In genomic region chr14:25710681-25711080, GRCm38 (mm10) we compare ENCODE assay signal across 11 mouse cellular contexts. TPM values are rescaled to one million over a fixed set of nuclear protein-coding genes. Genes with fewer than 3 reads are reported as not detected.
A peak's percentile ranks its signal among the peaks of the same experiment; 100 is the strongest.
DNase-seq lines count a peak whose midpoint lies in the region; ATAC-seq and TF ChIP-seq lines count a peak whose summit lies in the region.
"Had no signal": no experiment of that assay in that cellular context is flagged by ENCODE, and none has a peak within 500 bp of the region (broad histone marks: within the 10 kb centered on the region; RNA-seq: fewer than 3 reads in every experiment).

No protein-coding gene starts in this region.

- 26% methylated on average over 4 of the region's 4 CpGs for WGBS in heart, embryonic 16.5 days
- WGBS in lung, postnatal 0 days: 63% methylated on average over 4 of the region's 4 CpGs
- WGBS in limb, embryonic 15.5 days: 55% methylated on average over 4 of the region's 4 CpGs
- WGBS in stomach, postnatal 0 days: 60% methylated on average over 4 of the region's 4 CpGs

- peaks cover 48% of the 10 kb centered on the region for H3K4me1 ChIP-seq in heart, embryonic 16.5 days (ENCODE audit: control insufficient read depth, insufficient read depth, low read length)
- H3K4me1 ChIP-seq in lung, postnatal 0 days (ENCODE audit: insufficient read depth, low read depth, low read length): peaks cover 11% of the 10 kb centered on the region; the same call in 1 of the 2 replicates
- H3K4me1 ChIP-seq in limb, embryonic 15.5 days: peaks cover 44% of the 10 kb centered on the region
- H3K4me1 ChIP-seq in stomach, postnatal 0 days (replicated peaks; ENCODE audit: control insufficient read depth, insufficient read depth): peaks cover 12% of the 10 kb centered on the region

- peak; percentile 23; the same call in 1 of the 2 replicates for TF ChIP-seq CTCF in lung, postnatal 0 days (IDR thresholded peaks at IDR 0.05)
- no peak for TF ChIP-seq CTCF in stomach, postnatal 0 days (IDR thresholded peaks at IDR 0.05; ENCODE audit: low read depth)

- no peak for DNase-seq in heart, postnatal 4 days
- no peak for DNase-seq in lung, postnatal 0 days (ENCODE audit: low spot score)
- DNase-seq in lung, postnatal 10 days: no peak
- DNase-seq in stomach, postnatal 0 days (ENCODE audit: low spot score): no peak
- DNase-seq in ovary, adult 18-20 months (ENCODE audit: low spot score): no peak
- DNase-seq in layer of hippocampus, postnatal 10 days (ENCODE audit: low spot score in 2 of 2): no peak
- DNase-seq: cerebellum, adult 18-20 months; kidney, adult 2 months had no signal

- no peak overlapping the region for H3K4me3 ChIP-seq in heart, embryonic 16.5 days (ENCODE audit: low read length)
- H3K4me3 ChIP-seq in lung, postnatal 0 days (ENCODE audit: low read depth, low read length): no peak overlapping the region
- H3K4me3 ChIP-seq in limb, embryonic 15.5 days: no peak overlapping the region
- no peak overlapping the region for H3K4me3 ChIP-seq in stomach, postnatal 0 days (ENCODE audit: low read depth, low read length)
- H3K4me3 ChIP-seq: megakaryocyte, embryonic 14.5 days had no signal

- no peak for TF ChIP-seq EP300 in lung, postnatal 0 days (IDR thresholded peaks at IDR 0.05)
- TF ChIP-seq EP300 in stomach, postnatal 0 days (optimal IDR thresholded peaks at IDR 0.05): no peak

- H3K9me3 ChIP-seq in heart, embryonic 16.5 days (replicated peaks; ENCODE audit: control insufficient read depth, low read length): no peaks in the 10 kb centered on the region
- no peaks in the 10 kb centered on the region for H3K9me3 ChIP-seq in lung, postnatal 0 days (ENCODE audit: low read length)
- H3K9me3 ChIP-seq in limb, embryonic 15.5 days: no peaks in the 10 kb centered on the region
- no peaks in the 10 kb centered on the region for H3K9me3 ChIP-seq in stomach, postnatal 0 days (ENCODE audit: control insufficient read depth, low read length)
- H3K9me3 ChIP-seq: megakaryocyte, embryonic 14.5 days had no signal

- no peaks in the 10 kb centered on the region for H3K27me3 ChIP-seq in heart, embryonic 16.5 days (ENCODE audit: control insufficient read depth, insufficient read depth, low read length)
- H3K27me3 ChIP-seq in lung, postnatal 0 days (replicated peaks; ENCODE audit: insufficient read depth, low read length): no peaks in the 10 kb centered on the region
- no peaks in the 10 kb centered on the region for H3K27me3 ChIP-seq in limb, embryonic 15.5 days
- H3K27me3 ChIP-seq in stomach, postnatal 0 days (ENCODE audit: control insufficient read depth, insufficient read depth, low read length): no peaks in the 10 kb centered on the region

- H3K36me3 ChIP-seq in heart, embryonic 16.5 days (ENCODE audit: control insufficient read depth, insufficient read depth): peaks cover 10% of the 10 kb centered on the region; the same call in 1 of the 2 replicates
- 0 out of 2 replicates have a peak, but pooled peaks cover 3% of the 10 kb centered on the region for H3K36me3 ChIP-seq in lung, postnatal 0 days (ENCODE audit: insufficient read depth, low read length)
- peaks cover 13% of the 10 kb centered on the region for H3K36me3 ChIP-seq in limb, embryonic 15.5 days
- H3K36me3 ChIP-seq in stomach, postnatal 0 days (ENCODE audit: control insufficient read depth, insufficient read depth, low read length): no peaks in the 10 kb centered on the region; the same call in 1 of the 2 replicates

- H3K27ac ChIP-seq in heart, embryonic 16.5 days (ENCODE audit: low read length): peak overlapping the region; percentile 94
- H3K27ac ChIP-seq in lung, postnatal 0 days (ENCODE audit: low read length): no peak overlapping the region
- peak overlapping the region; percentile 47 for H3K27ac ChIP-seq in limb, embryonic 15.5 days
- H3K27ac ChIP-seq in stomach, postnatal 0 days (replicated peaks): peak overlapping the region; percentile 87

- peak overlapping the region; percentile 58 for H3K9ac ChIP-seq in heart, embryonic 16.5 days (ENCODE audit: low read length)
- H3K9ac ChIP-seq in lung, postnatal 0 days (replicated peaks; ENCODE audit: low read depth): no peak overlapping the region
- no peak overlapping the region for H3K9ac ChIP-seq in limb, embryonic 15.5 days
- H3K9ac ChIP-seq in stomach, postnatal 0 days (ENCODE audit: low read length): no peak overlapping the region; the same call in 1 of the 2 replicates

- 0 out of 2 replicates have a peak, but pooled peaks have one; percentile 6 for ATAC-seq in heart, embryonic 16.5 days (replicated peaks; ENCODE audit: extremely low read depth, insufficient read depth, low FRiP score)
- ATAC-seq in lung, postnatal 0 days: no peak
- no peak for ATAC-seq in limb, embryonic 15.5 days (ENCODE audit: insufficient number of reproducible peaks, low FRiP score, low TSS enrichment, low read depth)
- ATAC-seq in stomach, postnatal 0 days (ENCODE audit: low FRiP score, low TSS enrichment): no peak

- no peak overlapping the region for H3K4me2 ChIP-seq in heart, embryonic 16.5 days (ENCODE audit: low read depth, low read length)
- no peak overlapping the region for H3K4me2 ChIP-seq in lung, postnatal 0 days (replicated peaks; ENCODE audit: low read depth, low read length)
- H3K4me2 ChIP-seq in limb, embryonic 15.5 days: no peak overlapping the region
- no peak overlapping the region for H3K4me2 ChIP-seq in stomach, postnatal 0 days (replicated peaks; ENCODE audit: low read depth)

RNA-seq across cellular contexts. Expression of gene Ppif, which starts 16.7 kb away (rescaled TPM):
- polyA plus RNA-seq in heart, embryonic 16.5 days (2015; fragmentation: Nextera tagmentation; extraction: Ambion mirVana): 118 and 121 TPM in 2 replicates
- 100 to 1,000 TPM; 188 to 208 TPM for total RNA-seq in heart, postnatal 4 days (2021)
- 11.2 and 13.8 TPM in 2 replicates for polyA plus RNA-seq in lung, postnatal 0 days (2015; fragmentation: Nextera tagmentation; extraction: Ambion mirVana)
- polyA plus RNA-seq in limb, embryonic 15.5 days (2015; fragmentation: Nextera tagmentation; extraction: Ambion mirVana): 26.4 and 32.1 TPM in 2 replicates
- polyA plus RNA-seq in stomach, postnatal 0 days (2015; fragmentation: Nextera tagmentation; extraction: Ambion mirVana): 66.1 and 74.6 TPM in 2 replicates
- 10 to 100 TPM; 25.4 to 26.7 TPM for total RNA-seq in layer of hippocampus, postnatal 10 days (2021)

RNA-seq across cellular contexts. Expression of gene Zcchc24, which starts 58.2 kb away (rescaled TPM):
- polyA plus RNA-seq in heart, embryonic 16.5 days (2015; fragmentation: Nextera tagmentation; extraction: Ambion mirVana): 19.5 and 25.5 TPM in 2 replicates
- 10 to 100 TPM; 48.6 to 52.2 TPM for total RNA-seq in heart, postnatal 4 days (2021)
- polyA plus RNA-seq in lung, postnatal 0 days (2015; fragmentation: Nextera tagmentation; extraction: Ambion mirVana): 19.3 and 19.5 TPM in 2 replicates
- polyA plus RNA-seq in limb, embryonic 15.5 days (2015; fragmentation: Nextera tagmentation; extraction: Ambion mirVana): 31.6 and 35.4 TPM in 2 replicates
- 11.3 and 11.9 TPM in 2 replicates for polyA plus RNA-seq in stomach, postnatal 0 days (2015; fragmentation: Nextera tagmentation; extraction: Ambion mirVana)
- 10 to 100 TPM; 52.0 to 55.7 TPM for total RNA-seq in layer of hippocampus, postnatal 10 days (2021)
